Mouse (Mus musculus): ENCODE data around the gene S100a13. TPM values are rescaled to one million over a fixed set of nuclear protein-coding genes. Genes with fewer than 3 reads are reported as not detected.

Gene S100a13
- polyA plus RNA-seq, 1 experiment from 2014 or later = 65.4 TPM

DNA sequence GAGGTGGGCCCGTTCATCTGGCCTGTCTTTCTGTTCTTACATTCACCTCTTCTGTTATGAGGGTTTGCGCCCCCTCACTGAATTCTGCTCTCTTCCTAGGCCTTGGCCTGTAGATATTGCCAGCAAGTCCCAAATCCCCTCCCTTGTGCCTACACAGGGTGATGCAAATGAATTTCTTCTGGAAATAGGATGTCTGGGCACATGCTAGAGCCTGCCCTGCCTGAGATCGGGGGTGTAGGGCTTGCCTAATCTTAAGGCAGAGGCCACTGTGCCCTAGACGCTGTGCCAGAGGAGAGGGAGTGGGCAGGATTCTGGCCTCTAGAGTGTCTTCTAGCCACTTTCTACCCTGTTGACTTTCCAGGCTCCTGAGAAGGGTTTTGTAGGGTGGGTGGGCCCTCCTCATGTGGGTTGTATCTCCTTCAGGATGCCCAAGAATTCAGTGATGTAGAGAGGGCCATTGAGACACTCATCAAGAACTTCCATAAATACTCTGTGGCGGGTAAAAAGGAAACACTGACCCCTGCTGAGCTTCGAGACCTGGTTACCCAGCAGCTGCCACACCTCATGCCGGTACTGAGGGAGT lies 13.1 kb downstream of the S100a13 start:
- Histone ChIP-seq H3K9me3 (replicated peaks; ENCODE audit: control insufficient read depth, low read length) (no peaks in the 10 kb centered on the region), H3K27me3 (ENCODE audit: control insufficient read depth, insufficient read depth, low read length) (no peaks in the 10 kb centered on the region), H3K27ac (ENCODE audit: low read depth, low read length) (no peak overlapping the region), H3K4me1 (ENCODE audit: control insufficient read depth, insufficient read depth, low read length) (no peaks in the 10 kb centered on the region), H3K4me2 (no peak overlapping the region), H3K9ac (ENCODE audit: low read depth, low read length) (no peak overlapping the region), H3K36me3 (ENCODE audit: control insufficient read depth, insufficient read depth, low read length) (no peaks in the 10 kb centered on the region), H3K4me3 (ENCODE audit: low read depth, low read length) (no peak overlapping the region)
- no peak for ATAC-seq (replicated peaks; ENCODE audit: insufficient number of reproducible peaks, low FRiP score, low TSS enrichment)
- WGBS (ENCODE audit: insufficient replicate concordance) = 72% methylated on average over 7 of the region's 7 CpGs

DNA sequence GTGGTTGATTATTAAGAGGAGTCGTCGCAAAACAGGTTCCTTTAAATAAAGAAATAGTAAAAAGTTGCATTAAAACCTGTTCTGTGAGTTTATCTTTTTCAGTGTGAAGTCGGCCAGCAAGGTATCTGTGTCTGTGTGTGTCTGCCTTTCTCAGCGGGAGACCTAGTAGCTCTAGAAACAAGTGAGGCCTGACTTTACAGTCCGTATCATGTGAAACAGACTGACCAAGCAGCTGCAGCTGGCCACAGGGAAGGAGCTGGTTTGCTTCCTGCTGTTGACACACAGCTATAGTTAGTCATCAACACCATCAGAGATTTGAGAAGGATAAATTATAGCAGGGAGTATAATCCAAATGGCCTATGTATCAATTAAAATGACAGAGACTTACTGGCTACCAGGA lies 17.5 kb downstream of the S100a13 start:
- 59% methylated on average over 5 of the region's 5 CpGs for WGBS (ENCODE audit: insufficient replicate concordance)
- H3K4me2 ChIP-seq = no peak overlapping the region
- no peaks in the 10 kb centered on the region for H3K36me3 ChIP-seq (ENCODE audit: control insufficient read depth, insufficient read depth, low read length)
- no peaks in the 10 kb centered on the region for H3K27me3 ChIP-seq (ENCODE audit: control insufficient read depth, insufficient read depth, low read length)
- H3K4me3 ChIP-seq (ENCODE audit: low read depth, low read length) = no peak overlapping the region
- ATAC-seq (replicated peaks; ENCODE audit: insufficient number of reproducible peaks, low FRiP score, low TSS enrichment) = no peak
- no peak overlapping the region for H3K9ac ChIP-seq (ENCODE audit: low read depth, low read length)
- no peaks in the 10 kb centered on the region for H3K9me3 ChIP-seq (replicated peaks; ENCODE audit: control insufficient read depth, low read length)
- H3K27ac ChIP-seq (ENCODE audit: low read depth, low read length) = no peak overlapping the region
- H3K4me1 ChIP-seq (ENCODE audit: control insufficient read depth, insufficient read depth, low read length) = no peaks in the 10 kb centered on the region

DNA sequence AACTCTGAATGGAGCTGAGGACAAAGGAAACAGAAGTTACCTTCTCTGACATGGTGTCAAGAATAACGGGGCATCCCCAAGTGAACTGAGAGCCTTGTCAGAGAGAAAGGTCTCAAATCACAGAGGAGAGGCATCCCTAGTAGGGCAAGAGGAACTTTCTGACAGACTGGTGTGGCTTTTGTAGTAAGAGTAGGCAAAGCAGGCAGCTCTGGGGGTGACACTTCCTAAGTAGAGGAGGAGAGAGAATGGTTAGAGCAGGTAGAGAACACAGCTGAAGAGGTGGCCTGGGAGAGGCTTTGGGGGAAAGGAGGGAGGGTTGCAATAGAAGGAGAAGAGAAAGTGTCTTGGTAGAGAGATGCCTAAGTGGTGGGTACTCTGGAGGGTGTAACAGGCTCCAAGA lies 21.2 kb downstream of the S100a13 start:
- Histone ChIP-seq H3K27ac (ENCODE audit: low read depth, low read length) (no peak overlapping the region), H3K4me3 (ENCODE audit: low read depth, low read length) (no peak overlapping the region), H3K9ac (ENCODE audit: low read depth, low read length) (no peak overlapping the region), H3K4me2 (no peak overlapping the region), H3K36me3 (ENCODE audit: control insufficient read depth, insufficient read depth, low read length) (no peaks in the 10 kb centered on the region), H3K27me3 (ENCODE audit: control insufficient read depth, insufficient read depth, low read length) (no peaks in the 10 kb centered on the region), H3K9me3 (replicated peaks; ENCODE audit: control insufficient read depth, low read length) (no peaks in the 10 kb centered on the region), H3K4me1 (ENCODE audit: control insufficient read depth, insufficient read depth, low read length) (no peaks in the 10 kb centered on the region)
- 60% methylated on average over 1 of the region's 1 CpGs for WGBS (ENCODE audit: insufficient replicate concordance)
- no peak for ATAC-seq (replicated peaks; ENCODE audit: insufficient number of reproducible peaks, low FRiP score, low TSS enrichment)

GRCm38 (mm10) chr3:90537141-90537904 lies 23.1 kb downstream of the S100a13 start, which contains the start of gene S100a16:
TSS of gene S100a16 (plus strand) at chr3:90537254.
- H3K36me3 ChIP-seq (ENCODE audit: control insufficient read depth, insufficient read depth, low read length) = no peaks in the 10 kb centered on the region
- no peak within 1 kb of the TSS for H3K4me3 ChIP-seq (ENCODE audit: low read depth, low read length)
- 38% methylated on average over 10 of the region's 10 CpGs for WGBS (ENCODE audit: insufficient replicate concordance)
- H3K9ac ChIP-seq (ENCODE audit: low read depth, low read length) = no peak within 1 kb of the TSS
- H3K27ac ChIP-seq (ENCODE audit: low read depth, low read length) = no peak within 1 kb of the TSS
- H3K9me3 ChIP-seq (replicated peaks; ENCODE audit: control insufficient read depth, low read length) = no peaks in the 10 kb centered on the region
- H3K4me1 ChIP-seq (ENCODE audit: control insufficient read depth, insufficient read depth, low read length) = no peaks in the 10 kb centered on the region; the same call in 1 of the 2 replicates
- no peaks in the 10 kb centered on the region for H3K27me3 ChIP-seq (ENCODE audit: control insufficient read depth, insufficient read depth, low read length)
- no peak within 1 kb of the TSS; the same call in 1 of the 2 replicates for H3K4me2 ChIP-seq
- ATAC-seq (replicated peaks; ENCODE audit: insufficient number of reproducible peaks, low FRiP score, low TSS enrichment) = 0 out of 2 replicates have a peak, but pooled peaks have one; percentile 5

GRCm38 (mm10) chr3:90537905-90538296 lies 23.7 kb downstream of the S100a13 start:
- Histone ChIP-seq H3K4me2 (no peak overlapping the region), H3K4me1 (ENCODE audit: control insufficient read depth, insufficient read depth, low read length) (no peaks in the 10 kb centered on the region; the same call in 1 of the 2 replicates), H3K4me3 (ENCODE audit: low read depth, low read length) (no peak overlapping the region), H3K27me3 (ENCODE audit: control insufficient read depth, insufficient read depth, low read length) (no peaks in the 10 kb centered on the region), H3K27ac (ENCODE audit: low read depth, low read length) (no peak overlapping the region), H3K36me3 (ENCODE audit: control insufficient read depth, insufficient read depth, low read length) (no peaks in the 10 kb centered on the region), H3K9me3 (replicated peaks; ENCODE audit: control insufficient read depth, low read length) (no peaks in the 10 kb centered on the region), H3K9ac (ENCODE audit: low read depth, low read length) (no peak overlapping the region)
- 67% methylated on average over 5 of the region's 5 CpGs for WGBS (ENCODE audit: insufficient replicate concordance)
- ATAC-seq (replicated peaks; ENCODE audit: insufficient number of reproducible peaks, low FRiP score, low TSS enrichment) = no peak

GRCm38 (mm10) chr3:90540904-90541303 lies 26.7 kb downstream of the S100a13 start:
- WGBS (ENCODE audit: insufficient replicate concordance) = 53% methylated on average over 4 of the region's 4 CpGs
- no peak overlapping the region for H3K4me3 ChIP-seq (ENCODE audit: low read depth, low read length)

DNA sequence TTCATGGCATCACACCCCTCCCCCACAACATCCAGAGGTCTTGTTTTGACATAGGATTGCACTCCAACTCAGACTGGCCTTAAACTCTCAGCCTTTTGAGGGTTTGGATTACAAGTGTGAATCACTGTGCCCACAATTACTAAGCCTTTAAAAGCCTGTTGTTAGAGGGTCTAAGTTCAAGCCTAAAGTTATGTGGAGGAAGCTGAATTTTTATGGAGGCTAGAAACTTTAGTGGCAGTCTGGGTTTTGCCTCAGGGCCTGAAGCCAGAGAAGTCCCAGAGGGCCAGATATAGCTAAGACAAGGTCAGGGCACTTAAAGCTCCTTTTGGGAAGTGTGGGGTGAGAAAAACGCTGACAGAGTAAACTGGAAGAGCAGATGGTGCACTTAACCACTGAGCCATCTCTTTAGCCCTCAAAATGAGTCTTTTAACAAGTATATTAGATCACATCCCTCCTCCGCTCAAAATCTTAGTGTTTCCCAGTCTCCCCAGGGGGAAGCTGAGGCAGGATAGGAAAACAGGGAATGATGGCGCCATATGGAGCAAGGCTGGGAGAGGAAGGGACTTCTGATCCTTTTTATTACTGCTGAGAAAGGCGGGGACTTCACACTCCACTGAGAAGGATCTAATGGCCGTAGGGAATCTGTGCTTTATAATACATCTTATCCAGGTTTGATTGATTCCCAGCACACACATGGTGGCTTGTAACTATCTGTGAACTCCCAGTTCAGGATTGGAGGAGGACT lies 35.6 kb downstream of the S100a13 start:
- ATAC-seq (replicated peaks; ENCODE audit: insufficient number of reproducible peaks, low FRiP score, low TSS enrichment) = no peak
- Histone ChIP-seq H3K36me3 (ENCODE audit: control insufficient read depth, insufficient read depth, low read length) (no peaks in the 10 kb centered on the region), H3K9ac (ENCODE audit: low read depth, low read length) (no peak overlapping the region), H3K4me3 (ENCODE audit: low read depth, low read length) (no peak overlapping the region), H3K4me2 (no peak overlapping the region), H3K4me1 (ENCODE audit: control insufficient read depth, insufficient read depth, low read length) (peaks cover 2% of the 10 kb centered on the region; the same call in 1 of the 2 replicates), H3K27me3 (ENCODE audit: control insufficient read depth, insufficient read depth, low read length) (no peaks in the 10 kb centered on the region), H3K9me3 (replicated peaks; ENCODE audit: control insufficient read depth, low read length) (no peaks in the 10 kb centered on the region), H3K27ac (ENCODE audit: low read depth, low read length) (no peak overlapping the region)
- 47% methylated on average over 5 of the region's 5 CpGs for WGBS (ENCODE audit: insufficient replicate concordance)

More at GRCm38 (mm10) chr3:90540904-90541303, 26.7 kb downstream of the S100a13 start:
- no peak for ATAC-seq (replicated peaks; ENCODE audit: insufficient number of reproducible peaks, low FRiP score, low TSS enrichment)
- no peak overlapping the region for H3K9ac ChIP-seq (ENCODE audit: low read depth, low read length)
- no peaks in the 10 kb centered on the region for H3K9me3 ChIP-seq (replicated peaks; ENCODE audit: control insufficient read depth, low read length)
- no peak overlapping the region for H3K4me2 ChIP-seq
- H3K27ac ChIP-seq (ENCODE audit: low read depth, low read length) = 0 out of 2 replicates have a peak overlapping the region, but pooled peaks have one; percentile 5
- no peaks in the 10 kb centered on the region for H3K36me3 ChIP-seq (ENCODE audit: control insufficient read depth, insufficient read depth, low read length)
- H3K4me1 ChIP-seq (ENCODE audit: control insufficient read depth, insufficient read depth, low read length) = no peaks in the 10 kb centered on the region; the same call in 1 of the 2 replicates
- H3K27me3 ChIP-seq (ENCODE audit: control insufficient read depth, insufficient read depth, low read length) = no peaks in the 10 kb centered on the region

GRCm38 (mm10) chr3:90550421-90550790 lies 36.2 kb downstream of the S100a13 start:
- ATAC-seq (replicated peaks; ENCODE audit: insufficient number of reproducible peaks, low FRiP score, low TSS enrichment) = no peak
- Histone ChIP-seq H3K27ac (ENCODE audit: low read depth, low read length) (no peak overlapping the region), H3K4me1 (ENCODE audit: control insufficient read depth, insufficient read depth, low read length) (peaks cover 2% of the 10 kb centered on the region; the same call in 1 of the 2 replicates), H3K36me3 (ENCODE audit: control insufficient read depth, insufficient read depth, low read length) (no peaks in the 10 kb centered on the region), H3K4me3 (ENCODE audit: low read depth, low read length) (no peak overlapping the region), H3K9ac (ENCODE audit: low read depth, low read length) (no peak overlapping the region), H3K27me3 (ENCODE audit: control insufficient read depth, insufficient read depth, low read length) (no peaks in the 10 kb centered on the region), H3K4me2 (no peak overlapping the region), H3K9me3 (replicated peaks; ENCODE audit: control insufficient read depth, low read length) (no peaks in the 10 kb centered on the region)
- WGBS (ENCODE audit: insufficient replicate concordance) = 91% methylated on average over 2 of the region's 2 CpGs

All from heart, embryonic 11.5 days (tissue).